Mouse (Mus musculus): ENCODE measurements around the gene Gm21985. TPM values are rescaled to one million over a fixed set of nuclear protein-coding genes. Genes with fewer than 3 reads are reported as not detected.

Gene Gm21985
- not detected for polyA plus RNA-seq (2014; fragmentation: Illumina TruSeq; extraction: RNeasy Lipid Tissue Mini Kit (QIAGEN cat#74804); ENCODE audit: low read depth, low replicate concordance)

GRCm38 (mm10) chr2:112266242-112266592 is at the start of gene Gm21985:
Gm21985 (plus strand) TSS chr2:112266314.

GRCm38 (mm10) chr2:112239212-112239934 is 26.7 kb upstream of the Gm21985 start, which contains the start of gene Lpcat4:
Lpcat4 (plus strand) TSS chr2:112239468.

GRCm38 (mm10) chr2:112259241-112259962 is 6.7 kb upstream of the Gm21985 start, which contains the start of gene Nutm1:
Nutm1 (minus strand) TSS chr2:112259291.

GRCm38 (mm10) chr2:112261748-112262653 is 4.1 kb upstream of the Gm21985 start, which contains the start of gene Nop10:
Nop10 (plus strand) TSS chr2:112261926.

GRCm38 (mm10) chr2:112265448-112266241 is 469 bp upstream of the Gm21985 start, which contains the start of gene Slc12a6:
Slc12a6 (plus strand) TSS chr2:112265825.

GRCm38 (mm10) chr2:112367726-112368673 is 101.9 kb downstream of the Gm21985 start, which contains the start of gene Emc4:
Emc4 (minus strand) TSS chr2:112368027.

GRCm38 (mm10) chr2:112378973-112379898 is 113.1 kb downstream of the Gm21985 start, which contains the start of gene Katnbl1:
Katnbl1 (plus strand) TSS chr2:112379211.

GRCm38 (mm10) chr2:112454862-112455564 is 188.9 kb downstream of the Gm21985 start, which contains the start of gene Emc7:
Emc7 (plus strand) TSS chr2:112454997.

Other genes starting within 250 kb of the Gm21985 start
- gene Olfr1311, start 241.9 kb upstream of the Gm21985 start, polyA plus RNA-seq (2014; fragmentation: Illumina TruSeq; extraction: RNeasy Lipid Tissue Mini Kit (QIAGEN cat#74804); ENCODE audit: low read depth, low replicate concordance) = not detected
- gene Olfr1312, start 216.1 kb upstream of the Gm21985 start, polyA plus RNA-seq (2014; fragmentation: Illumina TruSeq; extraction: RNeasy Lipid Tissue Mini Kit (QIAGEN cat#74804); ENCODE audit: low read depth, low replicate concordance) = not detected
- gene Olfr1313, start 188.5 kb upstream of the Gm21985 start, polyA plus RNA-seq (2014; fragmentation: Illumina TruSeq; extraction: RNeasy Lipid Tissue Mini Kit (QIAGEN cat#74804); ENCODE audit: low read depth, low replicate concordance) = not detected
- gene Olfr1314, start 169.5 kb upstream of the Gm21985 start, polyA plus RNA-seq (2014; fragmentation: Illumina TruSeq; extraction: RNeasy Lipid Tissue Mini Kit (QIAGEN cat#74804); ENCODE audit: low read depth, low replicate concordance) = not detected
- gene Olfr1315-ps1, start 150.9 kb upstream of the Gm21985 start, polyA plus RNA-seq (2014; fragmentation: Illumina TruSeq; extraction: RNeasy Lipid Tissue Mini Kit (QIAGEN cat#74804); ENCODE audit: low read depth, low replicate concordance) = not detected
- gene Olfr1316, start 131.3 kb upstream of the Gm21985 start, polyA plus RNA-seq (2014; fragmentation: Illumina TruSeq; extraction: RNeasy Lipid Tissue Mini Kit (QIAGEN cat#74804); ENCODE audit: low read depth, low replicate concordance) = not detected
- not detected for gene Olfr1317, start 126.0 kb upstream of the Gm21985 start, polyA plus RNA-seq (2014; fragmentation: Illumina TruSeq; extraction: RNeasy Lipid Tissue Mini Kit (QIAGEN cat#74804); ENCODE audit: low read depth, low replicate concordance)
- gene Olfr1318, start 112.1 kb upstream of the Gm21985 start, polyA plus RNA-seq (2014; fragmentation: Illumina TruSeq; extraction: RNeasy Lipid Tissue Mini Kit (QIAGEN cat#74804); ENCODE audit: low read depth, low replicate concordance) = not detected
- 7.1 TPM for gene Lpcat4, start 26.8 kb upstream of the Gm21985 start, polyA plus RNA-seq (2014; fragmentation: Illumina TruSeq; extraction: RNeasy Lipid Tissue Mini Kit (QIAGEN cat#74804); ENCODE audit: low read depth, low replicate concordance)
- gene Nutm1, start 7.0 kb upstream of the Gm21985 start, polyA plus RNA-seq (2014; fragmentation: Illumina TruSeq; extraction: RNeasy Lipid Tissue Mini Kit (QIAGEN cat#74804); ENCODE audit: low read depth, low replicate concordance) = 0.45 TPM
- 83.2 TPM for gene Nop10, start 4.4 kb upstream of the Gm21985 start, polyA plus RNA-seq (2014; fragmentation: Illumina TruSeq; extraction: RNeasy Lipid Tissue Mini Kit (QIAGEN cat#74804); ENCODE audit: low read depth, low replicate concordance)
- gene Slc12a6, start 489 bp upstream of the Gm21985 start, polyA plus RNA-seq (2014; fragmentation: Illumina TruSeq; extraction: RNeasy Lipid Tissue Mini Kit (QIAGEN cat#74804); ENCODE audit: low read depth, low replicate concordance) = 23.8 TPM
- 105 TPM for gene Emc4, start 101.7 kb downstream of the Gm21985 start, polyA plus RNA-seq (2014; fragmentation: Illumina TruSeq; extraction: RNeasy Lipid Tissue Mini Kit (QIAGEN cat#74804); ENCODE audit: low read depth, low replicate concordance)
- gene Katnbl1, start 112.9 kb downstream of the Gm21985 start, polyA plus RNA-seq (2014; fragmentation: Illumina TruSeq; extraction: RNeasy Lipid Tissue Mini Kit (QIAGEN cat#74804); ENCODE audit: low read depth, low replicate concordance) = 16.6 TPM
- 24.3 TPM for gene Emc7, start 188.7 kb downstream of the Gm21985 start, polyA plus RNA-seq (2014; fragmentation: Illumina TruSeq; extraction: RNeasy Lipid Tissue Mini Kit (QIAGEN cat#74804); ENCODE audit: low read depth, low replicate concordance)
- gene Chrm5, start 214.5 kb downstream of the Gm21985 start, polyA plus RNA-seq (2014; fragmentation: Illumina TruSeq; extraction: RNeasy Lipid Tissue Mini Kit (QIAGEN cat#74804); ENCODE audit: low read depth, low replicate concordance) = not detected
- gene Aven, start 226.7 kb downstream of the Gm21985 start, polyA plus RNA-seq (2014; fragmentation: Illumina TruSeq; extraction: RNeasy Lipid Tissue Mini Kit (QIAGEN cat#74804); ENCODE audit: low read depth, low replicate concordance) = 12.7 TPM

Data from adipose tissue, adult 10 weeks (tissue).